Mouse (Mus musculus): ENCODE data around the gene Tas2r119.

Gene Tas2r119

GRCm38 (mm10) chr15:32226381-32226780 lies 49.3 kb downstream of the Tas2r119 start:
- no peak for DNase-seq

GRCm38 (mm10) chr15:32226888-32227395 lies 49.9 kb downstream of the Tas2r119 start:
- no peak for DNase-seq

Data from thymus, postnatal 4 days (tissue).